Mouse (Mus musculus): ENCODE results near the gene Abcd2. TPM values are rescaled to one million over a fixed set of nuclear protein-coding genes. Genes with fewer than 3 reads are reported as not detected.

The Abcd2 gene
- 5.6 and 7.4 TPM in 2 replicates for polyA plus RNA-seq (2012; rRNA removed)

DNA sequence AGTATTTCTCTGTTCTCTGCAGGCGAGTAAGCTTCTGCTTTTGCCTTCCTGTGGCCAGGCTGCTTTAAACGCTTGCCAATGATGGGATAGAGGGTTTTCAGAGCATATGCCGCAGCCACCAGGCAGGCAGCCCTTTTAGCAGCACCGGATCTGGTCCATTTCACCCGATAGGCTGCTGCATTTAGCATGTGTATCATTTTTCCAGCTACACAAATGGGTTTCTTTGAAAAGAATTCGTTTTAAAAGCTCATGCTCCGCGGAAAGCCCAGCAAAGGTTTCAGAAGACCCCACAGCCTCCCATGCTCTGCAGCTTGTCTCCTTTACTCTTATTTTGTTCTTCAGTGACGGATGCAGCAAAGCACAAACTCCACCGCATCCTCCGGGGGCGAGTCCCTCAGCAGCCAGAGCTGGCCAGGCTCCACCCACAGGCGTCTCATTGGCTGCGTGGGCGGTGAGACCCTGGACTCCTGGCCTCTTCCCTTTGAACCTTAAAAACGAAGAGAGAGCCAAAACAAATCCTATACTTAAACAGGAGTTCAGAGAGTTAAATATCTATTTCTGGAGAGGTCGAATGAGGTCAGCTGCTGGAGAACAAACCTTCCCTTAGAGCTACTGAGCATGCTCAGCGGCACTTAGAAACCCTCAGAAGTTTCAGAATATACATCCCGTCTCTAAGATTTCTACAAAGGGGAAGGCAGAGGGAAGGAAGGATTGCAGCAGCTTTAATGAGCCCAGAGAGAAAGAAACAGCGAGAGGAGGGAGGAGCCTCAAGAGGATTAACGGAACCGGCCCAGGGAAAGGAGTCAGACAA, at the start of gene Abcd2:
Gene Abcd2, minus strand, starts transcription at position 388 of the 811 bp plus-strand sequence.
- no peak for DNase-seq (ENCODE audit: low spot score)

DNA sequence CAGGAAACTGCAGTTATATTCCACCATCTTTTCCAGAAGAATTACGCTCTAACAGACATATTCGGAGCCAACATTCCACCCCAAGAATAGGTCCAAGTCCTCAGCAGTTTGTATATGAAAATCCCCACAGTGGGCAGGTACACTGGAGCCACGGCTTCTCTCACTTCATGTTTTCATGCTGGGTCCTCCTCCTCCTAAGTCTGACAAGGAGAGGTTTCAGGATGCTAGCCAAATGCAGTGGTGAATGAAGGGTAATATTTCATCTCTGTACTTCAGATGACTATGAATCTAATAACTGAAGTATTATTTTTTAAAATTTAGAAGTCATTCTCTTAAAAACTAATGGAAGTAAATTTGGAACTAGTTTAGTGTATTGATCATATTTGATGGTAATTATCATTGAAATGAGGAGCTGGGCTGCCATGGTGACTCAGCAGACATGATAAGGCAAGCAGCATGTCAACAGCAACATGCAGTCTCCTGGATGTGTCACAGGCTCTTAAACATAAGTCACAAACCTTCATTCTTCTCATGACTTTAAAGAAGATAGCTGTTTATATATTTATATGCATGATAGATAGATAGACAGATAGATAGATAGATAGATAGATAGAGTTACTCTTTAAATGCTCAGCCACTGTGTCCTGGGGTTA, 49.2 kb upstream of the Abcd2 start:
- DNase-seq (ENCODE audit: low spot score), result no peak

DNA sequence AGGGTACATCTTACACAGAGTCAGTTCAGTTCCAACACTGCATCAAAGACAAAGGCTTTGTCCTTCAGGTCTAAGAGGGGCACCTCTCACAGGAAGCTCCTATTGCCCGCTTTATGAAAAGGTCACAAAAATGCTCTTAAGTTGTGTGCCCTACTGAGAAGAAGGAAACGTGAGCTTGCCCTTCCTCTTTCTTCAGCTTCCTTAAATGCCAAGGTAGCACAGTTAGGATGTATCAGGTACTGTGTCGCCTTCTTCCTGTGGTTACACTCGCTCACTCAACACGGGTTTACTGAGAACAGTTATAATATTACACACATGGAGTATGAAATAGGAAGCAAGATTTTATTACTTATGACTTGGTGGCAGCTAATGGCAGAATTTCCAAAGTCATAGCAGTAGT, 45.7 kb upstream of the Abcd2 start:
- no peak for DNase-seq (ENCODE audit: low spot score)

DNA sequence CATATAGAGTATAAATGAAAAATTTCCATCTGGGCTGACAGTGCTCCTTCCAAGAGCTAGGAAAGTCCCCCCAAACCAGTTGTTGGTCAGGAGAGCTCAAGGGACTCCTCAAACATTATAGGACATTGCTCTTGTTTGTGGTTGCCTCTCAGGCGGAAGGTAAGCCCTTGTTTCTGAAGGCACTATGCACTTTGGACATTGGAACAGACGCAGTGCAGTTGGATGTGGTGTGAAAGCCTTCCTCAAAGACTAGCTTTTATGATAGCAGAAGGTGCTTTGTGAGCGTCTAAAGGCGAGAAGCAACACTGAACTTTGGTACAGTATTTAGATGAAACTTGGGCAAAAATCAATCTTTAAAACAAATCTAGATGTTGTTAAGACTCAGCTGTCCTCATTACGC, 14.9 kb upstream of the Abcd2 start:
- DNase-seq (ENCODE audit: low spot score), result no peak

DNA sequence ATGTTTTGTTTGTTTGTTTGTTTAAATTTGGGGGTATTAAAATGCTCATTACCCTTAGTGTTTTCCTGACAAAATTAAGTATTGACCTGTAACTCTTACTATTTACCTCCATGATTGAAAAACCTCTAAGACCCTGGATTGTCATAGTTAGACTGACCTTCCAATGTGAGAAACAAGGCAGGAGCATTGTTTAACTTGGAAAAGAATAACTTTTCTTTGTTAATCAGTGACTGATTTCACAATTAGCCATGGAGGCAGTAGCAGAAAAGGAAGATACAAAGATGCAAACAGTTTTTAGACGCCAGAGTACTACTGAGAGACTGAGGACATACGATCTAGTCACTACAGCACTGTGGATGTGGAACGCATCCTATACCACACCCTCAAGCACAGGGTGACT, 11.9 kb upstream of the Abcd2 start:
- no peak for DNase-seq (ENCODE audit: low spot score)

DNA sequence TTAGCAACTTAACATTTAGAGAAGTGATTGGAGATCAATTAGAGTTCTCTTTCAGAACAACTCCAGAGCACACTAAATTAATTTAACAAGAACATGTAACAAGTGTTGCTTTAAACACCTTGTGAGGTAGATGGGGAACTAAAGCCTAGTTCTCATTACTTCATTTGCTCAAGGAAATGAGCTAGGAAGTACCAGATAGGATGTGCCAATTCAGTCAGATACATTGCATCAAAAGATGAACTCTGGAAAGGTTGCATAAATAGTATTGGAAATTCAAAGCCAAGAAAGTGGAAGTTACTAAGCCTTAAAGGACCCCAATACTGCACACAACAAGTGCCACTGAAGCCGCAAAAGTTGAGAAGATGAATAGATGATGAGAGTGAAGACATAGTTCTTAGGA, 10.9 kb upstream of the Abcd2 start:
- no peak for DNase-seq (ENCODE audit: low spot score)

DNA sequence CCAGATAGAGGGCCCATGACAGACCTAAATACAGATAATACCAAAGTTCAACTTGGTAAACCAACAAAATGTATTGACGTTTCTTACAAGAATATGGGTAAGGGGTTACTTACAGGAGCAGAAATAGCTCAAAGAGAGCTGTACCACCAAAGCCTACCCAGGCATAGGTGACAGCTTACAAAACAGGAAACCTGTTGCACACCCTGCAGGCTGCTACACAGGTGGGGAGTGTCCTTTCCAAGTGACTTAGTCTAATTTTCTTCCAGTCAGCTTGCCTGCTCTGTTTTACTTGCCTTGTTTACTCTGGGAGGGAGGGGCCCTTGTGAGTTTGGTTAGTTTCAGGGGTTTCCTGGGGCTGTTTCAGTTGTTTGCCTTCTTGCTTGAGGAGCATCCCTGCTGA, 9.2 kb upstream of the Abcd2 start:
- no peak for DNase-seq (ENCODE audit: low spot score)

DNA sequence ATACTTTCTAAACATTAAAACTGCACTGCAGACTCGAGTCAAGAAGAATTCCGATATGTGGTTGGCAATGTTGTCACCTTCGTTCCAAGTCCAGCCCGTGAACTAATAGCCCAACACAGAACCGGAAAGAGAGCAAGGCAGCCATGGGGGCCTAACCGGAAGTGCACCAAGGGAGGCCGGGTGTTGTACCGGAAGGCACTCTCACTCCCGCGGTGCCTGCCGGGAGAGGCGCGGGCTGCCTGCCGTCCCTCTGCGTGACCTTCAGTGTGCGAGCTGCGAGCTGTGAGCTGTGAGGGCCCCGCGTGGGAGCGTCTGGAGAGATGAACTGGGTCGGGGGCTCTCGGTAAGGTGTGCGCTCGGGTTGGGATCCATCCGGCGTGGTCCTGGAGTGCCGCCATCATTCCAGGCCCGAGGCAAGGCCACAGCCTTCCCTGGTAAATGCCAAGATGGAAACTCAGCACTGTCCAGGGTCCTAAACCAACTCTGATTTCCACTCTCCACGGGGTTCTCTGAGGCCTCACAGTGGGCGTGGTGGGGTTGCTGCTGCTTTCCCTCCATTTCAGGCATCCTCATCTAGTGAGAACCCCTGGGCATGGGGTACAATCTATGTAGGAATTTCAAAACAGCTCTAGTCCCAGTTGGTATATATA, 7.8 kb upstream of the Abcd2 start, which contains the start of gene CN725425:
Gene CN725425, plus strand, starts transcription at position 239 of the 650 bp plus-strand sequence.
- DNase-seq (ENCODE audit: low spot score), result no peak

DNA sequence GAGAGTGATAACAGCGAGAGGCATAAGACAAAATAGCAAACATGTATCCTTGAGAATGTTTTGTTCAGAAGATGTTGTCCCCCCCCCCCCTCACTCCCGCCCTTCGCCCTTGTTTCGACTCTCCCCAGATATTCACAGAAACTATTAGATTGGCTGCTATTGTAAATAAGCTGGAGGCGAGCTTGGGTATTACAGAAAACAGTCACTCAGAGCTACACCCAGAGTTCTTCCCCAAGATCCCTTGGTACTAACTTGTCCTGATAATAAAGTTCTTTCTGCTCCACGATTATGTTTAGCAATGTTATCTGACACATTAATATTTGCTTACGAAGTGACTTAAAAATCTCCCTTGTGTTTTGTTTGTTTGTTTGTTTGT, 612 bp upstream of the Abcd2 start:
- no peak for DNase-seq (ENCODE audit: low spot score)

DNA sequence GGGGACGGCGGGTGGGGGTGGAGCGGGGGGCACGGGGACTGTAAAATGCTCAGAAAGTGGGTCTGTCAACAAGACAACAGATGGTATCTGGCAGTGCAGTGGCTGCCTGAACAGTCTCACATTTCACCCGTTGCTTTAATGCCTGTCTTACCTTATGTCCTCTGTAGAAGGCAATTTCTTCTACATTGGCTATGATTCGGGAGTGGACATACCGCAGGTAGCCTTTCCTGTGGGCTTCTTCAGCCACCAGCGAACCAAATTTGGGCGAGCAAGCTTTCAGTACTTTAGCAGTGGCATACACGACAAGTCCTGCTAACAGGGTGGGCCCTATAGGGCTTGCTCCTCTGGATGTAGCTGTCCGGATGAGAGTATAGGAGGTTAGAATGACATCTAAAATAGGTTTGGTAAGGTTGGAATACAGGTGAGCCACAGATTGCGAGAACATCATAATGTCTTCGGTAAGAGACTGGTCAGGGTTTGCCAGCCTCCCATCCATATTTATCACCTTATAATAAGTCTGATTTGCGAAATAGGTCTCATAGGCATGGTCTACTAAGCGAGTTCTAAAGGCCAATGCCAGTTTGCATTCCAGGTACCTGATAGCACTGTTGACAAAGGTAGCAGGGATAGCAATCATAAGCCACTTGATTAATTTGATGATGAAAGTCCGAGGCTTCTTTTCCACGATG, 936 bp downstream of the Abcd2 start:
- DNase-seq (ENCODE audit: low spot score), result no peak

DNA sequence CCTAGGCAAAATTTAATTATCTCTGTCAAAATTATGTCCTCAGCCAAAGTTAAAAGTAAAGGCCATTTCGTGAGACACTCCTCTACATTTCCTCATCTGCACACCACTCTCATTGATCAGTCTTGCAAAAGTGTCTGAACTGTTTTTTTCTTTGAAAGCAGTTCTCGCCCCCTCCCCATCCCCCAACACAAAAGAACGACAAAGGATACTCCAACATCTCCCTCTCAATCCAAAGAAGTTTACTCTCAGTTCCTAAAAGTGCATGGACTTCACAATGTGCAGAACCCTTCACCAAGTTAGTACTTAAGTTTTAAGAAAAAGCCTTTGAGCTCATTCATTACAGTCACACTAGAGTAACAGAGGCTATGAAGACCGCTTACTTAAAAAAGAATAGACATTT, 1.6 kb downstream of the Abcd2 start:
- no peak for DNase-seq (ENCODE audit: low spot score)

DNA sequence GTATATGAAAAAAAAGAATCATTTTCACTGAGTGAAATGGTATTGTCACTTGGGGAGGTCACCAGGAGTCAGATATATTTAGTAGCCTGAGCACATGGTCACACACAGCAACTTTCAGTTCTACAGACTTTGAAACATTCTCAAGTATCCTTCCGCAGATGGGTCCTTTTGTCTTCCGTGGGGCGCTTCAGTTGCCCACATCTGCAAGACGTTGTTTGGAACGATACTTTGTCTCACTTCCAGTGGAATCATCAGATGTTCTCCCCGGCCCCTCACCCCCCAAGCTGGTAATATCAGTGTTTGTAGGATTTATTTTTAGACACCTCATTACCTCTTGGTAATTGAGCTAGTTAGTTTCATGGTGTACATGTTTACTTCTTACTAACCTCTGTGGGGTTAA, 5.2 kb downstream of the Abcd2 start:
- no peak for DNase-seq (ENCODE audit: low spot score)

DNA sequence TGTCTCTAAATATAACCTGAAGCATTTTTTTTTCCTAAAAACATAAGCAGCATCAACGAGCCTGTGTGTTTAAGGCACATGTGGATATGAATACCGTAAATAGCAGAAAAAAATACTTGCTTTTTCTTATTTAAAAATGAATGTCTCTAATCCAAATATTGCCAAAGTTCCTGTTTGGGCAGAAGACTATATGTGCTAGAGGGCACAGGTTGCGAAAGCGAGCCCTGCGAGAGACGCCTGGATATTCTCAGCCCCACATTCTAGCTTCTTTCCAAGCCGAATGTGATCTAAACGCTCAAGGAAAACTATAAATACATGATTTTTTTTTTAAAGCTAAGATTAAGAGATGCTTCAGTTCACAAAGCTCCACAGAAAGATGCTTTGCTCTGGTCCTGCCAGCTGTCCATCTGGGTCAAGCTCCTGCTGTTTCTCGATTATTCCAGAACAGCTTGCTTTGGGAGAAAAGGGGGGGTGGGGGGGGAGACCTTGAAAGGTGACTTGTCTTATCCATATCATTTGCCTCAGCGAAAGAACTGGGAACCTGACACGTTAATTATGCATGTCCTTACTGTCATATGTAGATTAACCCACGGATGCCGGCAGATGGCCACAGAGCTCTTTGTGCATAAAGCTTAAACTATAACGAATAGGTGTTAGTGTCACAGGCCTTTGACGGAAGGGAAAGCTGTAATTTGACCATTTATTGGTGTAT, 11.5 kb downstream of the Abcd2 start:
- no peak for DNase-seq (ENCODE audit: low spot score)

DNA sequence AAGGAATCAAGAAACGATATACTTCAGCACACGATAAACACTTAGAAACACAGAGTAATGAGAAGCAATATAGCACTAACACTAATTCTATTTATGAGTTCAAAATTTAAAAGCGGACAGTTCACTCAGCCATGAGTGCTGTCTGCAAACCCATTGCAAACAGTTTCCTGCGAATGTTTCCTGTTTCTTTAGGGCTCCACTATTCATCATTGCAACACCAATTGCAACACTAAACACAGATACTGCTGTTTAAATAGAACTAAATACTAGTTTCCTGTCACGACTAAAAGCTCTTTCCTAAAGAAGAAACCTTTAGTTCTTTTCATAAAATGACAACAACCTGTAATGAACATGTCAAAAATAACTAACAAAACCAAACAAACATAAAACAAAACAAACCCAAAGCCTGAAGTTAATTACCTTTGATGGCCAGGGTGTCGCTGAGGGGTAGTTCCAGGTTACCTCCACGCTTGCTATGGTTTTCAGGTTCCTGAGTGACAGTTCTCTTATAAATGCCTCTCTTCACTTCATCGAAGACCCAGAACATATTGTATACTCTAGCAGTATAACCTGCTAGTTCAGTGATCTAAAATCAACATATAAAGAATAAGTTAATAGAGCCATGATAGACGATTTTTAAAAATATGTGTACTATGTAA, 12.8 kb downstream of the Abcd2 start:
- DNase-seq (ENCODE audit: low spot score), result no peak

DNA sequence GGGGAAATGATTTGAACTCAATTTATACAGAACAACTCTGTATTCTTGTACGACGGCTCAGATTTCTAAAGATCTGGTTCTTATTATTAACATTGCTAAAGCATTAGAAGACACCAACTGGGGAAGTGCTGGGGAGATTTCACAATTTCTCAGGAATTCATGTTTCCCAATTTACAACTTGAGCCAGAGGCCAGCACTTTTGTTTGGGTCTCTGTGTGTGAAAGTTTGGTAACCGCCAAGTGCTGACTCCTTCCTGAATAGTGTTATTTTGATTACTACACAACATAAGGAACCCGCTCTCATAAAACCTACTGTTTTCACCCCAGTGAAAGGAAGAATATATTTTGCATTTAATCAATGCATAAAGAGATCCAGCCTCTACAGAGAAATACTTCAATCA, 19.4 kb downstream of the Abcd2 start:
- no peak for DNase-seq (ENCODE audit: low spot score)

DNA sequence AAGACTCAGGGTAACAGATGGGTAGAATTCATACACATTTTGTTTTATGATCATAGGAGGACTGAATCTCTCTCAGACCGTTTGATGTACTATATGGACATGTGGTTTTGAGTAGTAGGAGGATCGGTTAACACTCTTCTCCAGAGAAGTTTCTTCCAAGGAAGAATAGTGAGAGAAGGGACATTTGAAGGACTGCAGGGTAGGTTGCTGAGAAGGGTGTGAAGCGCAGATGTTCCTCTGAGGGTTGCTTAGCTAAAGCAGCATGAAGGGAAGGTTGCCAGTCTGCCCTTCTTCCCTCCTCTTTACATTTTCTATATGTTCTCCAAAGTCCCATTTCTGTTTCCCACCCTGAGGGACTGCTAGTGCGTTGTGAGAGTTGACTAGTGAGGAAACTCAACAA, 20.3 kb downstream of the Abcd2 start:
- DNase-seq (ENCODE audit: low spot score), result no peak

DNA sequence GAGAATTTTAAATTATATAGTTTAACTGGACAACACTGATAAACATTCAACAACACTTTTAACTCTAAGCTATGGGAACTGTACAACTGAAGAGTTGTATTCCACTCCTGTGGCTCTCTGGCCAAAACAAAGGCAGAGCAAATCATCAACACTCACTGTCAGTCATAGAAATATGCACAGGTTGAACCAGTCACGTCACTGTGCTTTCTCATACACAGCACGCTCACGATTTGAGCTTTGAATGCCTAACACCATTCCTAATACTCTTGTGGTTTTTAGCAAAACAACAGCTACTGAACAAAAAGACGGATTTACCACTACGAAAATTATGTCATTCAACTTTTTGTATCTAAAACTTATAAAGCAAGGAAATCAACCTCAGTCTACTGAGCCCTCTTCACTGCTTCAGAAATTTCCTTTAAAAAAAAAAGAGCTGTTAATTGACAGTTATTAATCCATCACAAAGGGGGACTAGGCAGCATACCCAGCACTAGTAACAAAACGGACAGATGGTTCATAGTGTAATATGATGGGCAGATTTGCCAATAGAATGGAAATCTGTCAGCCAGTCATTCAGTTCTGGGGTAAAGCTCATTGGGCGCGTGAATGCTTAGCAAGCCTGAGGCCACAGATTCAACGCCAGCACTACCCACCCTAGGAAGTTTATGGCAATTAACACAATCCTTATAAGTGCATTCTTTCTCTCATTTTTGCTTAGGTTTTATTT, 20.8 kb downstream of the Abcd2 start:
- no peak for DNase-seq (ENCODE audit: low spot score)

DNA sequence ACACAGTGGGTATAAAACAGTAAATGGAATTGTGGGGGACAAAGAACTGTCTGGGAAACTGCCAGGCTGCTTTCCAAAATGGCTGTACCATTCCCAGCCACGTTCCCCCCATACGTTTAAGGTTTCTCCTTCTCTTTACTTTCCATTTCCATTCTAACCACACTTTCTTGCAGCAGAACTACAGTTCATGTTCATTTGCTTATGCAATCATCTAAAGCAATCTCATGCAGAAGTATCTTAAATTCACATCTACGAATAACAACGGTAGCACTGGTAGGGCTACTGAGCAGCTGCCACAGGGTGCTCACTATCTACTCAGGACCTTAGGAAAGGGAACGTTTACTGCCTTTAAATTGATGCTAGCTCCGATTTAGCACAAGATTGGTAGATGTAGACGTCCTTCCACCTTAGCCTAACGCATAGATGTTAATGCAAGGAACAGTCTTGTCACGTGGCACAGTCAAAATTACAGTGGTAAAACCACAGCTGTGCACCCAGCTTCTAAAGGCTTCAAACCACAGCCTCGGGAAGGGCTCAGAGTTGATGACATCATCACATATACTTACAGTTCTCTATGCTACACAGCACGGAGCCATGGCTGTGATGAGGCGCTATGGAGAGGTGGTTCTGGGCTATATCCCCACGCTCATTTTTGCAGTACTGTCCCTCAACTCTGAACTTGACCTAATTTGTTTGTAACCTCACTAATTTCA, 23.6 kb downstream of the Abcd2 start:
- no peak for DNase-seq (ENCODE audit: low spot score)

DNA sequence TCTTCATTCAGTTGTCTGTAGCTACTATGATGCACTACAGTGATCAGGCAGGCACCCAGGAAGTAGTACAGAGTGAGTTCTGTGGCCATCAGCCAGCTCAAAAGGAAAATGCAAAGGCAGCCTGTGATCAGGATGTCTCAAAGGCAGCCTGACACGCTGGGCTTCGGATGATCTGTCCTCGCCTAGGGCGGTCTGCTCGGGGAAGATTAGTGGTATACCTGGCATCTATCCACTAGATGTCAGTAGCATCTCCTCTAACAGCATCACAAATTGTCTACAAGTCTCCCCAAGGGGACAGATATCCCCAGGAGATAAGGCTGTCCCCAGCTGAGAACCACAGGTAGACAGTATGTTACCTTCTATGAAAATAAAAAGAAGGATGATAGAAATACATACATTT, 26.6 kb downstream of the Abcd2 start:
- no peak for DNase-seq (ENCODE audit: low spot score)

DNA sequence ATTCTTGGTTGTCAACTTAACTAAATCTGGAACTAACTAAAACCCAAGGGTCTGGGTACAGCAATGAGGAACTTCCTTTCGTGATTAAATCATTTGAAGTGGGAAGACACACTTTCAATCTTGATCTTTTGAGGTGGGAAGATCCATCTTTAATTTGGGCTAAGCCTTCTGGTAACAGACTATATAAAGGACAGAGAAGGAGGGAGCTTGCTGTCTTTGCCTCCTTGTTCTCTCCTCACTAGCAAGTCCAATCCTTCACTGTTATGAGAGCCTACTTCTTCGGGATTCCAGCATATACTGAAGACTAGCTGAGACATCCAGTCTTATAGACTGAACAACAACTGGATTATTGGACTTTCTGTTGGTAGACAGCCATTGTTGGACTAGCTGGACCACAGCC, 28.1 kb downstream of the Abcd2 start:
- DNase-seq (ENCODE audit: low spot score), result no peak
